Mouse (Mus musculus): Measurements from ENCODE around the gene Kank4.

The Kank4 gene

GRCm38 (mm10) chr4:98717735-98718546 lies 99.4 kb downstream of the Kank4 start:
- in situ Hi-C loops (cut with MboI) = no loop called here

DNA sequence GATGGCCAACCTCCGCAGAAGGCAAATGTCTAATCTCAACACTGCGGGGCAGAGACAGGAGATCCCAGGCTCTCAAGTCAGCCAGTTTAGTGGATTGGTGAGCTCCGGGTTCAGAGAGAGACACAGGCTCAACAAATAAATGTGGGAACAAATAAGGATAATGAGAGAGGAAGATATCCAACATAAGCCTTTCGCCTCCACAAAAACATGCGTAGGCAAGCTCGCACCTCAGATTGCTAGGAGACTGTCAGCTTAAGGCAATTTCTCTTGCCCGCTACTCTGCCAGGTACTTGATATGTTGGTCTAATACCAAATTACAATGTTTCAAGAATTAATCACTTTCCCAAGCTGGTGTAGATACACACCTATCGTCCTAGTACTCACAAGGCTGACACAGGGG lies 106.4 kb downstream of the Kank4 start:
- in situ Hi-C loops (cut with MboI) = no loop called here
